Mouse (Mus musculus) forebrain, embryonic 11.5 days (tissue): ENCODE measurements at regions not wholly inside any gene's neighbourhood (a gene's known extent, or its start where the extent isn't known, plus 50 kb on each side); places are given as distances from the start of the nearest gene placed in this dataset.

Experiments used
- ATAC-seq: fragments of 200-750 bp; cut with Nextera tagmentation; replicated peaks from 2 replicates; pipeline ENCODE4 v1.8.0; 2017; ENCODE audit warnings: moderate TSS enrichment; ENCODE audit not compliant: low FRiP score
- DNase-seq: peaks from one replicate; pipeline ENCODE4 v3.0.0-alpha.2; 2017; ENCODE audit warnings: low spot score
- H3K27ac ChIP-seq: fragments of 300-500 bp; sonication (generic); 2 replicates; pipeline ENCODE4 v1.5.1; 2014; ENCODE audit warnings: low read depth, low read length
- H3K27me3 ChIP-seq: fragments of 300-500 bp; sonication (generic); 2 replicates; pipeline ENCODE4 v1.6.1; 2014; ENCODE audit warnings: mild to moderate bottlenecking, low read length, mixed read lengths; ENCODE audit not compliant: control insufficient read depth, insufficient read depth
- H3K36me3 ChIP-seq: fragments of 300-500 bp; sonication (generic); 2 replicates; pipeline ENCODE4 v1.6.1; 2014; ENCODE audit warnings: mild to moderate bottlenecking, low read length, moderate library complexity, mixed read lengths; ENCODE audit not compliant: control insufficient read depth, insufficient read depth
- H3K4me1 ChIP-seq: fragments of 300-500 bp; sonication (generic); replicated peaks from 2 replicates; pipeline ENCODE4 v1.6.1; 2014; ENCODE audit warnings: low read length, mixed read lengths; ENCODE audit not compliant: control insufficient read depth, insufficient read depth
- H3K4me2 ChIP-seq: fragments of 300-500 bp; sonication (generic); 2 replicates; pipeline ENCODE4 v1.6.1; 2014; ENCODE audit warnings: low read depth, mild to moderate bottlenecking, low read length, moderate library complexity, mixed read lengths; ENCODE audit not compliant: severe bottlenecking
- H3K4me3 ChIP-seq: fragments of 300-500 bp; sonication (generic); 2 replicates; pipeline ENCODE4 v1.5.1; 2014; ENCODE audit warnings: low read depth, low read length
- H3K9ac ChIP-seq: fragments of 300-500 bp; sonication (generic); 2 replicates; pipeline ENCODE4 v1.6.1; 2014; ENCODE audit warnings: low read length
- H3K9me3 ChIP-seq: fragments of 300-500 bp; sonication (generic); 2 replicates; pipeline ENCODE4 v1.6.1; 2016; ENCODE audit warnings: low read length, mixed read lengths; ENCODE audit not compliant: control insufficient read depth
- WGBS: fragments of 180-500 bp; shearing (Covaris S2); extraction: QIAGEN DNeasy Blood & Tissue Kit; methylation state at CpG from one replicate; pipeline ENCODE4 v1.1.7; 2014; 5-methylcytosine and 5-hydroxymethylcytosine counted together

DNA sequence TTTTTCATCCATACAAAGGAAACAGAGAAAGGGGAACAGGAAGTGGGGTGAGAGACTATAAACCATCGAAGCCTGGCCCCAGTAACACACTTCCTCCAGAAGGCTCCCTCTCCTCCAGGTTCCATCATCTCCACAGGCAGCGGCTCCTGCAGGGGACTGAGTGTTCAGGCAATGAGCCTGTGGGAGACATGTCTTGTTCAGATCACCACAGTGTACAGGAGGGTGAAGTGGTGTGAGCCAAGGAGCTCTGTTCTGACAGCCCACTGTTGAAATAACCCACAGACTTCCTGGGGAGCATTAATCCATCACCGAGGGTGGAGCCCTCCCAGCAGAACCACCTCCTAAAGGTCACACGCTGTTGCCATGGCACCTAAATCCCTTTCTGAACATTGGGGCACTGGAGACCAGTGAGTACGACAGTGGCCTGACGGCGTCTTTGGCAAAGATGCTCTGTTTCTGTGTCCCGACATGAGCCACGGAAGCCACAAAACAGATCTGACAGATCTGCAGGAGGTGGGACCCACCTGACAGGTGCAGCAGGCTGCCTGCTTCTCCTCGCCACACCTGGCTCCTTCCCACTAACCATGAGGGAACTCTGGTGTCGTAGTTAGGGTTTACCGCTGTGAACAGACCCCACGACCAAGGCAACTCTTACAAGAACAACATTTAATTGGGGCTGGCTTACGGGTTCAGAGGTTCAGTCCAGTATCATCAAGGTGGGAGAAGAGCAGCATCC, 60.9 kb downstream of the Psmg1 start:
- no peak for ATAC-seq
- Histone ChIP-seq H3K36me3 (no peaks in the 10 kb centered on the region), H3K9me3 (no peaks in the 10 kb centered on the region), H3K27me3 (no peaks in the 10 kb centered on the region), H3K4me1 (no peaks in the 10 kb centered on the region), H3K27ac (no peak overlapping the region), H3K4me3 (no peak overlapping the region), H3K9ac (no peak overlapping the region), H3K4me2 (no peak overlapping the region)
- 74% methylated on average over 14 of the region's 14 CpGs for WGBS
- DNase-seq: no peak

DNA sequence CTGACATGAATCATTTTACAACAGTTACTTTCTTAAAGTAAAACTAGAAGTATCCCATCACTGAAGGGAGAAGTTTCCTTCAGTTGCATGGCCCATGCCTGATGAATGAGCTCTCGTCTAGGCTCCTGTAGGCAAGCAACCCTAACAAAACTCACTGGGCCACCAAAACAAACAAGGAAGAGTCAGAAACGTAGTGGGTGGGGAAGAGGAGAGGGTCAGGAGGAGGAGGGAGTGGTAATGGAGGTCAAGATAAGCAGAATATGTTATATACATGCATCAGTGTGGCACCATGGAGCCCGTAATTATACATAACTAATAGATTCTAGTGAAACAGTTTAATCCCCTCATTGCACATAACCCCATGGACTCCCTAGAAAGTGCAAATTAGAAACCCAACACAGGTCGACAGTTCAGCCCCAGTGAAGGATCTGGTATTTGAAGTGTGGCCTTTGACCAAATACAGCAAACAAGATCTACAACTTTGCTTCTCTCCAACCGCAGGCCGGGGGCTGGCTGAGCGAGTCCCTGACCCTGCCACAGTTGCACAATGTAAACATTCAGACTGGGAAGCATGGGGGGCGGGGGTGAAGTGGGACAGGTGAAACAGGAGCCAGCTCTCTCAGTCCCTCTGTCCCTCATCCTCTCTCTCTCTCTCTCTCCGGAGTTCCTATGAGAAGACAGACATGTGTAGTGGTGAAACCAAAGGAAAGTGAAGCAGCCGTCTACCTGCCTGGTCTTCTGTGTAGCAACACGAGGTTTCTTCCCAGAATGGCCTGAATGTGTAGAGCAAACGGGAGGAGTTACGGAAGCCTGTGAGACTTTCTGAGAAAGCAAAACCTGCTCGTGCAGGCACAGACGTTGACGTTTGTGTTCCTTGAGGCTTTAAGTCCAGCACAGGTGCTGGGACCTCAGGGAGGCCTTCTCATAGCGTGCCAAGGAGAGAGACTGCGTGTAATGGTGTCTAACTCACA, 62.2 kb downstream of the Psmg1 start:
- H3K9ac ChIP-seq: no peak overlapping the region
- no peaks in the 10 kb centered on the region for H3K27me3 ChIP-seq
- no peaks in the 10 kb centered on the region for H3K4me1 ChIP-seq
- H3K4me3 ChIP-seq: no peak overlapping the region
- 80% methylated on average over 18 of the region's 18 CpGs for WGBS
- H3K27ac ChIP-seq: no peak overlapping the region
- no peak overlapping the region for H3K4me2 ChIP-seq
- no peaks in the 10 kb centered on the region for H3K36me3 ChIP-seq
- no peaks in the 10 kb centered on the region for H3K9me3 ChIP-seq
- no peak for DNase-seq
- ATAC-seq: no peak

DNA sequence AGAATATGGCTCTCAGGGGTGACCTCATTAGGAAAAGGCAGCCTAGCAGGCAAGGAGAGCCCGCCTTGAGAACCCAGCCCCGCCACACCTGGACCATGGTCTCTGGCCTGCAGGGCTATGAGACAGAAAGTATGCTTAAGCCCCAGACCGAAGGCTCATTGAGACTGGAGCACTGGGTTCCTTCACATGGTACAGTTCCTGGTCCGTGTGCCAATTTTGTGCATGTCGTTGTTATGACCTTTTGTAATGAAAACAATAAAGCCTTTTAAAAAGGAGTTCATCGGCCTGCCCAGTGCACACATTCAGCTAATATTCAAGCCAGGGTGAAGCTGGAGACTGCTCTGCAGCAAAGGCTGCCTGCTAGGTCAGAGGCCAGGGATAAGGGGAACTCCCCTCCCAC, 64.2 kb downstream of the Psmg1 start:
- no peak overlapping the region for H3K9ac ChIP-seq
- H3K36me3 ChIP-seq: no peaks in the 10 kb centered on the region
- H3K27me3 ChIP-seq: no peaks in the 10 kb centered on the region
- H3K9me3 ChIP-seq: no peaks in the 10 kb centered on the region
- no peak for ATAC-seq
- no peak for DNase-seq
- no peak overlapping the region for H3K4me3 ChIP-seq
- H3K4me1 ChIP-seq: no peaks in the 10 kb centered on the region
- WGBS: 75% methylated on average over 6 of the region's 6 CpGs
- H3K4me2 ChIP-seq: no peak overlapping the region
- no peak overlapping the region for H3K27ac ChIP-seq

DNA sequence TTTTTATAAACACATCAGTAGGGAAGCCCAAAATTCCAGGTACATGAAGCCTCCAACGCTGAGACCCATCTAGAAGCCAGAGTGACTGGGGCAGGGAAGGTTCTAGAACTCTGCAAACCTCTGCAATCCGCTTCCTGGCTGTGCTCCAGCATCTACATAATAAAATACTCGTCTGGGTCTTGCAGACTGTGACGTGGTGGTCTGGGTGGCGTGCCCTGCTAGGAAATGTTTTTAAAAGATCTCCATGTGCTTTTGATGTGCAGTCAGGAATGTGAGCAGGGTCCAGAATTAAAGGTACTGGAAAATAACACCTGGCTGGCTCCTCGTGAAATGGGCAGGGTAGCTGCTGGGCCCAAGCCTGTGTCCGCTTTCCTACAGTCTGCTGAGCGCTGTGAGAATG, 66.0 kb downstream of the Psmg1 start:
- H3K36me3 ChIP-seq: no peaks in the 10 kb centered on the region
- 73% methylated on average over 8 of the region's 8 CpGs for WGBS
- ATAC-seq (no peak), DNase-seq (no peak)
- H3K27me3 ChIP-seq: no peaks in the 10 kb centered on the region
- no peak overlapping the region for H3K4me2 ChIP-seq
- no peaks in the 10 kb centered on the region for H3K9me3 ChIP-seq
- no peak overlapping the region for H3K9ac ChIP-seq
- no peak overlapping the region for H3K27ac ChIP-seq
- no peak overlapping the region for H3K4me3 ChIP-seq
- no peaks in the 10 kb centered on the region for H3K4me1 ChIP-seq

DNA sequence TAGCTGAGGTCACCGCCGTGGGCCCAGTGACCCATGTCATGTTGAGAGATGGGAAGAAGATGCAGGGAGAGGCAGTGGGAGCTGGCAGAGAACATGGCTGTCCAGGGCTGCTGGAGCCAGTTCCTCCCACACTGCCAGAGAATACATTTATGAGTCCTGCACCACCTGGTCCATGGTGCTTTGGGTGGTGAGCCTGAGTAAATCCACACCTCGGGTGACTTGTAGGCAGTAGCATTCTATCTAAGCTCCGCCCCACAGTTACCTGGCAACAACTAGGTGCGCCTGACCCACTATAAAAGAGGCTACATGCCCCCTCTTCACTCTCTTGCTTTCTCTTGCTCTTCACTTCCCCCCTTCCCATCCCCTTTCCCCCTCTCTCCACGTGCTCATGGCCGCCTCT, 66.8 kb downstream of the Psmg1 start:
- H3K27ac ChIP-seq: no peak overlapping the region
- no peak overlapping the region for H3K9ac ChIP-seq
- ATAC-seq (no peak), DNase-seq (no peak)
- no peaks in the 10 kb centered on the region for H3K9me3 ChIP-seq
- no peak overlapping the region for H3K4me2 ChIP-seq
- 82% methylated on average over 7 of the region's 7 CpGs for WGBS
- H3K4me1 ChIP-seq: no peaks in the 10 kb centered on the region
- no peak overlapping the region for H3K4me3 ChIP-seq
- H3K36me3 ChIP-seq: no peaks in the 10 kb centered on the region
- H3K27me3 ChIP-seq: no peaks in the 10 kb centered on the region

DNA sequence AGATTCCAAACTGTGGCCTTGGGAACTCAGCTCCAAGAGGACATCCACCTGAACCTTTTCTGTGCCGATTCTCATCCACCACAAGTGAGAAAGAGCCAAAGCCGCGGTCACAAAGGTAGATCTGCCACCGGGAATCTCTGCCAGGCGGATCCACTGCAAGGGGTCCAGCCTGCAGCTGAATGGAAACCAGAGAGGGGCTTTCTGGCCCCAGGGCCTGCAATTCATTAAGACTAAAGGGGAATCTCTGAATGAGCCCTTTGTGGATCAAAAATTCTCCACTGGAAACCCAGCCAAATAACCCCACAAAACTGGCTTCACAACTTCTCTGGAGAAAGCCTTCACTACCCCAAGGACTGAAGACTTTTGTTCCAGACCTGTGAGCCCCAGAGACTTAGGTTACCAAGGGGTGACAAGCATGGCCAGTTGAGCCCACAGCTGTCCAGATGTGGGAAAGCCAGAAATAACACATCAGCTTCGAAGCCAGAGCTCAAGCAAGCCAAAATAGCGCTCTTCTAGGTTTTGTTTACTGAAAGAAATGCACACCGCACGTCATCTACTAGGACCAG, 68.3 kb downstream of the Psmg1 start:
- Histone ChIP-seq H3K9ac (no peak overlapping the region), H3K4me3 (no peak overlapping the region), H3K4me2 (no peak overlapping the region), H3K27me3 (no peaks in the 10 kb centered on the region), H3K36me3 (no peaks in the 10 kb centered on the region), H3K9me3 (no peaks in the 10 kb centered on the region), H3K27ac (no peak overlapping the region), H3K4me1 (no peaks in the 10 kb centered on the region)
- DNase-seq (no peak), ATAC-seq (no peak)
- WGBS: 77% methylated on average over 9 of the region's 9 CpGs

DNA sequence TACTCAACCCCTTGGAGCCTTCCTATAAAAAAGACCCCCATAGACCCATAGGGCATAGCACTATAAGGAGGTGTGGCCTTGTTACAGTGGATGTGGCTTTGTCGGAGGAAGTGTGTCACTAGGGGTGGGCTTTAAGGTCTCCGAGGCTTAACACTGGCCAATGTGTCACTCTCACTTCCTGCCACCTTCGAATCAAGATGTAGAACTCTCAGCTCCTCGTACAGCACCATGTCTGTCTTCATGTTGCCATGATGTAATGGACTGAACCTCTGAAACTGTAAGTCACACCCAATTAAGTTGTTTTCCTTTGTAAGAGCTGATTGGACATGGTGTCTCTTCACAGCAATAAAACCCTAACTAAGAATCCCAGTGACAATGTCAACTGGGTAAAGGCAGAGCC, 69.6 kb downstream of the Psmg1 start:
- Histone ChIP-seq H3K4me1 (no peaks in the 10 kb centered on the region), H3K4me2 (no peak overlapping the region), H3K27me3 (no peaks in the 10 kb centered on the region), H3K9me3 (no peaks in the 10 kb centered on the region), H3K27ac (no peak overlapping the region), H3K4me3 (no peak overlapping the region), H3K36me3 (no peaks in the 10 kb centered on the region), H3K9ac (no peak overlapping the region)
- WGBS: 94% methylated on average over 4 of the region's 4 CpGs
- DNase-seq (no peak), ATAC-seq (no peak)

DNA sequence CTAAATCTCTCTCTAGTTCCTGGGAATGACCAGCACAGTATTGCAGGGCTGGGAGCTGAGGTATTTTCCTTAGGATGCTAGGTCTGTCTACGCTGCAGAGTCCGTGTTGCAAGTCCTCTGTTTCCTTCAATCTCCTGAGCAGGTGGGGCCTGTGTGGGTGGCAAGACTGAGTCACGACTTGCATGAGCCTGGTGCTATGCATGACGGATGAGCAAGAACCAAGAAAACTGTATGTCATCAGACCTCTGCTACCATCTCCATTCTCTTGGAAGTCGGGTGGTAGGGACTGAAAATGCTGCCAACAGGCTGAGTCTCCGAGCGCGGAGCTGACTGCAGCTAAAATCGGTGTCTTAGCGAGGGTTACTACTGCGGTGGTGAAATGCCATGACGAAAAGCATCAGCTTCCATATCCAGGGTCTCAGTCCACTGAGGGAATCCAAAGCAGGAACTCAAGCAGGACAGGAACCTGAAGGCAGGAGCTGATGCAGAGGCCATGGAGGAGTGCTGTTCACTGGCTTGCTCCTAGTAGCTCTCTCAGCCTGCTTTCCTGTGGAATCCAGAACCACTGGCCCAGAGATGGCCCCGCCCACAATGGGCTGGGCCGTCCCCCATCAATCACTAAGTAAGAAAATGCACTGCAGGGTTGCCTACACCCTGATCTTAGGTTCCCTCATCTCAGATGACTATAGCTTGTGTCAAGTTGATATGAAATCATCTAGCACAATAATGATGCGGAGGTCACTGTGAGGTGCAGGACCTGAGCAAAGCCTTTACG, 71.9 kb downstream of the Psmg1 start:
- no peaks in the 10 kb centered on the region for H3K9me3 ChIP-seq
- 92% methylated on average over 16 of the region's 16 CpGs for WGBS

More for the DNA sequence above, 71.9 kb downstream of the Psmg1 start:
- H3K27ac ChIP-seq: no peak overlapping the region
- H3K27me3 ChIP-seq: no peaks in the 10 kb centered on the region
- DNase-seq (no peak), ATAC-seq (no peak)
- H3K9ac ChIP-seq: no peak overlapping the region
- H3K4me1 ChIP-seq: no peaks in the 10 kb centered on the region
- H3K36me3 ChIP-seq: no peaks in the 10 kb centered on the region
- H3K4me3 ChIP-seq: no peak overlapping the region
- no peak overlapping the region for H3K4me2 ChIP-seq
